Mouse (Mus musculus) embryo, embryonic 10 days (tissue): ENCODE results near the gene Map3k6.

Experiments used
- DNase-seq: peaks from one replicate; pipeline ENCODE4 v3.0.0-alpha.2; 2015; ENCODE audit warnings: low spot score

Gene Map3k6

DNA sequence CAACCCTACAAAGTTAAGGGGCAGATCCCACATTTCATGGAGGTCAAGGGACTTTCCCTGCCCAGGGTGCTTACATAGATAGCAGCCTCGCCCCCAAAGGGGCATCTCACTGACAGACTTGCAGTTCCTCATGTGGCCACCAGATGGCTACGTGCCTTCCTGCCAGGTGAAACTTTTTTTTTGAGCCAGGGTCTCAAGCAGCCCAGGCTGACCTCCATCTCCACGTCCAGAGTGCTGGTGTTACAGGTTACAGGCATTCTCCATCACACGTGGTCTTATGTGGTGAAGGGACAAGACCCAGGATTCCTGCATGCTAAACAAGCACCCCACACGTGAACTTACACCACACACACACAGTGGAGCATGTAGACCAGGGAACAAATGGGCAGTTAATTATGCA, 23.0 kb upstream of the Map3k6 start:
- DNase-seq: peak; percentile 91

DNA sequence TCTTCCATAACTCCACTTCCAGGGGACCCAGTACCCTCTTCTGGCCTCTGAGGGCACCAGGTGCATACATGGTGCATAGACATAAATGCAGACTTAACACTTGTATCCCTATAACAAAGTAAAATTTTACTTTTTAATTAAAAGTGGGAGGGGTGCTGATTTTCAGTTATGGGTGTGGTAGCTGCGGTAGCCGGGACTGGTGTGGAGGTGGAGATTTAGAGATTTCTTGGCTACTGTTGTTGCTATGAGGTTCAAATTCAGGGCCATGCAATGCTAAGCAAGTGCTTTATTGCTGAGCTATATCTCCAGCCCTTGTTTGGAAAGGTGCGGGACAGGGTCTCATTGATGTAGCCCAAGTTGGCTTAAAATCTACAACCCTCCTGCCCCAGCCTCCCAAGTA, 21.9 kb upstream of the Map3k6 start:
- no peak for DNase-seq

- peak; percentile 75 for DNase-seq
Observed at GRCm38 (mm10) chr4:133220656-133221055, 20.0 kb upstream of the Map3k6 start.

GRCm38 (mm10) chr4:133221701-133222100, 18.9 kb upstream of the Map3k6 start:
- no peak for DNase-seq

DNA sequence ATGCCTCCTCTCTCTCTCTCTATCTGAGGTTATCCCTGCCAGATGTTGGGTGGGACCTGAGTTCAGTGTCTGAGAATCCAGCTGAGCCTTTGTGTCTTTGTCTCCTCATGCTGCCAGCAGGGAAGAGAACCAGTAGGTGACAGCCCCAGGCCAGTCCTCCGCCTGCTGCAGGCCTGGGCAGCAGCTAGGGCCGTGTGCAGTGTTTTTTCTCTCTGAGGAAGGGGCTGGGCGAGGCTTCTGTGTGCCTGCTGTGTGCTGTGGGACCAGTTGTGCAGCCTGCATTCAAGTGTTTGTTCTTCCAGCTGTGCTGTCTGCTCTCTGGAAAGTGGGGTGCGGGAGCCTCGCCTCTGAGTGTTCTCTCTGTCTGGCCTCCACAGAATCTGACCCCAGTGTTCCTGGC, 16.7 kb upstream of the Map3k6 start:
- no peak for DNase-seq

GRCm38 (mm10) chr4:133226073-133226472, 14.5 kb upstream of the Map3k6 start:
- no peak for DNase-seq

GRCm38 (mm10) chr4:133227636-133228035, 13.0 kb upstream of the Map3k6 start:
- peak; percentile 73 for DNase-seq

DNA sequence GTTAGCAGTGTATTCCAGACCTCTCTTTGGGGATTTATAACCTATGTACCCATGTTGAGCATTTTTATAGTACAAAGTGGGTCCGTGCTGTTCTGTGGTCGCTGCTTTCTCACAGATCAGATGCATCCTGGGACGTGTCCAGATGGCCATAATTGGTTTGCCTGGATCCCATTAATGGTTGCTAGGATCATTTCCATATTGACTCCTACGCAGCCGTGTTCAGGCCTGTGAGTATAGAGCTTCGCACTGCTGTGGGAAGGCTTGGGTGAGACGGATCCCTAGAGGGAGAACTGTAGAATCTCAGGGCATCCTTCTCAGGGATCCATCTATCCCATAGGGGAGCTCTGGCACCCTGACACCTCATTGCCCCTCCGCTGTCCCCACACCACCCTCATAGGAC, 11.0 kb upstream of the Map3k6 start:
- DNase-seq: no peak

- peak; percentile 73 for DNase-seq
Observed at GRCm38 (mm10) chr4:133233285-133233976, 7.2 kb upstream of the Map3k6 start.

GRCm38 (mm10) chr4:133234771-133235170, 5.8 kb upstream of the Map3k6 start:
- no peak for DNase-seq

- DNase-seq: no peak
Observed at GRCm38 (mm10) chr4:133235415-133235814, 5.2 kb upstream of the Map3k6 start.

DNA sequence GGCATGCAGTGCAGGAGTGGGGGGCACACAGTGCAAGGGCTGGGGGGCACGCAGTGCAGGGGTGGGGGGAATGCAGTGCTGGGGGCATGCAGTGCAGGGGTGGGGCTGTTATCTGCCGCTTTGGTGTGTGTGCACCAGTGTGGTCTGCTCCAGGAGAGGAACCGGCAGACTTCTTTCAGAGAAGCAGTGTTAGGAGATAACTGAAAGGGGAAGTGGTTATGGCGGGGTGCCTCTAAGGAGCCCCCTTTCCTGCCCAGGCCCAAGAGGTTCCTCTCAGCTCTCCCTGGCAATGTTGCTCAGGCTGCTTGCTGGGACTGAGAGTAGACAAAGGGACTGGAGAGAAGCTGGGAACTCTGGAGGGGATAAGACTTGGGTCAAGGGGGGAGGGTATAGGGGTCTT, 2.7 kb upstream of the Map3k6 start:
- no peak for DNase-seq

- peak; percentile 91 for DNase-seq
Observed at GRCm38 (mm10) chr4:133240934-133241908, 603 bp downstream of the Map3k6 start.

- no peak for DNase-seq
Observed at GRCm38 (mm10) chr4:133241910-133242309, 1.3 kb downstream of the Map3k6 start.

DNA sequence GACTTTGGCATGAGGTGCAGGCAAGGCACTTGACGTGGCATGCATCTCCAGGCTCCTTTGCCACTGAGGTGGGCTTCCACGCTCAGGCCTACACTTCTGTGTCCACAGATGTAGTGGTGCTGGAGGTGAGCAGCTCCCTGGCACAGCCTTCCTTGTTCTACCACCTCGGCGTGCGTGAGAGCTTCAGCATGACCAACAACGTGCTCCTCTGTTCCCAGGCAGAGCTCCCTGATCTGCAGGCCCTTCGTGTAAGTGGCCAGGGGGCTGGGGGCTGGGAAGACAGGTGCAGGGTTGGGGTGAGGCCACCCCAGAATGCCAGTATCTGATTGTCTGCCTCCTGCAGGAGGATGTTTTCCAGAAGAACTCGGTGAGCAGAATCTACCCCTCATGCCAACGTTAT, 2.1 kb downstream of the Map3k6 start:
- no peak for DNase-seq

DNA sequence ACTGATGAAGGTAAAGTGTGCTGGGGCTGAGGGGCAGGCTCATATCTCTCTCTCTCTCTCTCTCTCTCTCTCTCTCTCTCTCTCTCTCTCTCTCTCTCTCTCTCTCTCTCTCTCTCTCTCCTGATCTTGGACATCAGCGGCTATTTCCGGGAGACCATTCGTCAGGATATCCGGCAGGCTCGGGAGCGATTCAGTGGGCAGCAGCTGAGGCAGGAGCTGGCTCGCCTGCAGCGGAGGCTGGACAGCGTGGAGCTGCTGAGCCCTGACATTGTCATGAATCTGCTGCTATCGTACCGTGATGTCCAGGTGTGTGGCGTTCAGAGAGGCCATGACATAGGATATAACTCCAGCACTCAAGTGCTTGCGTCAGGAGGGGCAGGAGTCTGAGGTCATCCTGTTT, 2.9 kb downstream of the Map3k6 start:
- DNase-seq: no peak

GRCm38 (mm10) chr4:133244289-133244688, 3.7 kb downstream of the Map3k6 start:
- no peak for DNase-seq

GRCm38 (mm10) chr4:133247072-133247471, 6.5 kb downstream of the Map3k6 start:
- no peak for DNase-seq

DNA sequence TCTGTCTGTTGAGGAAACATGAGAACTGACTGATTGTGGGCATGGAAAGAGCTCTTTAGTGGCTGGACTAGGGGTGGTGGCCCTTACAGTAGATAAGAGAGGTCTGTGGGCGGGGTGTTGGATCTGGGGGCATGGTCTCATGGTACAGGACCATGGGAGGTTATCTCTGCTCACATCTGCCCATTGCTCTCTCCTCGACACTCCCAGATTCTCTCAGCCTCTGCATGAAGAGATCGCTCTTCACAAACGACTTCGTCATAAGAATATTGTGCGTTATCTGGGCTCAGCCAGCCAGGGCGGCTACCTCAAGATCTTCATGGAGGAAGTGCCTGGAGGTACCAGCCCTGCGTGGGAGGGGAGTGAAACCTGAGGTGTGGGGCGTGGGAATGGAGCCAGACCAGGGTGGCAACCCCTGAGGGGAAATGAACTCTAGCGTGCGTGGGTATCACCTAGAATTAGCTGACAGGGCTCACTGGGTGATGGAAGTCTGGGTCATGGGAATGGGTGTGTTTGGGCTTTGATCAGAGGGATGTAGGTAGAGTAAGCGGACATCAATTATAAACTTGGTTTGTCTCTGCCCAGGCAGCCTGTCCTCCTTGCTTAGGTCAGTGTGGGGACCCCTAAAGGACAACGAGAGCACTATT, 7.3 kb downstream of the Map3k6 start:
- no peak for DNase-seq

DNA sequence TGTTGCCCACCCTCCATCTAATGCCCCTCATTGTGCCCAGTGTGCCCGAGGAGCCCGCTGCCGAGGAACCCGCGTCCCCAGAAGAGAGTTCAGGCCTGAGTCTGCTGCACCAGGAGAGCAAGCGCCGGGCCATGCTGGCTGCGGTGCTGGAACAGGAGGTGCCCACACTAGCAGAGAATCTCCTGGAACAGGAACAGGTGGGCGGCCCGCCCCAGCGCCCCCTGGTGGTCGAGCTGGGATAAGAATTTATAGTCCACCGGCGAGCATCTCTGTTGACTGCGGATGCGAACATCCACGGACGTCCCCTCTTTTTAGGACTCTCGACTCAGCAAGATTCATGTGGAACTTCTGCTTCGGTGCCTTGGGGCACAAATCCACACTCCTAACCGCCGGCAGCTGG, 10.0 kb downstream of the Map3k6 start:
- peak; percentile 65 for DNase-seq

DNA sequence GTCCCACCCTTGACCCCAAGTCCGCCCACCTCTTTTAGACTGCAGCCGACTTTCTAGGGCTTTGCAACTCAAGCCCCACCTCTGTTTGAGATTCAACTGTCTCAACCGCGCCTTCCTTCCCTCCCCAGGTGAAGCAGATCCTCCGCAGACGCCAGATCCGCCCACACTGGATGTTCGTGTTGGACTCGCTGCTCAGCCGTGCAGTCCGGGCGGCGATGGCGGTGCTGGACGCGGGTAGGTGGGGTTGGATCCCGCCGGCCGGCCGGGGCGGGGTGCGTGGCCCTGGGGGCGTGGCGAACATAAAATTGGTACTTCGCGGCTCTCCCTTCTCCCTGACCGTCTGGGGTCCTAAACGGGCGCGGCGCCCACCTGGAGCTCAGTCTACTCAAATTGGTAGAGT, 10.6 kb downstream of the Map3k6 start:
- DNase-seq: peak; percentile 44

- DNase-seq: no peak
Observed at GRCm38 (mm10) chr4:133252089-133252488, 11.5 kb downstream of the Map3k6 start.

DNA sequence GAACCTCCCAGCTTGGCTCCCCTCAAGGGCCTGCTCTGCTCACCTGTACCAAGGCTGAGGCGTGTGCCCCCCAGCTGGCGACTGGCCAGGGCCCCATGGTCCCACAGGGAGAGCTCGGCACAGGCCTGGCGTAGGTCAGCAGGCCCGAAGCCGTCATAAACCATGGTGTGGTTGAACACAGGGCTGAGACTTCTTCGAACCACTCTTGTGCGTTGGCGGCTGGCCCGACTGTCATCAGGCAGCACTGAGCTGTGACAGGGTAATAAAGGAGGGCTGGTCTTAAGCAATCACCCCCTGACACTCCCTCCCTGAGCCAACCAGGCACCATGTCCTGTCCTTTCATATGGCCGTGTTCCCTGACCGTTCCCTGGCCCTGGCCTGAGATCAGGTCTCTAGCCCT, 12.8 kb downstream of the Map3k6 start:
- no peak for DNase-seq
